Mouse (Mus musculus) lung, postnatal 0 days (tissue): ENCODE data around the gene Olfr640. TPM values are rescaled to one million over a fixed set of nuclear protein-coding genes. Genes with fewer than 3 reads are reported as not detected.

Experiments used
- ATAC-seq: fragments of 200-750 bp; cut with Nextera tagmentation; 2 replicates; pipeline ENCODE4 v1.8.0; 2017; ENCODE audit warnings: moderate library complexity
- DNase-seq: peaks from one replicate; pipeline ENCODE4 v3.0.0-alpha.2; 2016; ENCODE audit warnings: low spot score
- H3K27ac ChIP-seq: fragments of 300-500 bp; sonication (generic); 2 replicates; pipeline ENCODE4 v1.5.1; 2014; ENCODE audit warnings: antibody characterized with exemption, mild to moderate bottlenecking, low read length, mixed read lengths
- H3K27me3 ChIP-seq: fragments of 300-500 bp; sonication (generic); replicated peaks from 2 replicates; pipeline ENCODE4 v1.6.1; 2014; ENCODE audit warnings: low read length, mixed read lengths; ENCODE audit not compliant: insufficient read depth
- H3K36me3 ChIP-seq: fragments of 300-500 bp; sonication (generic); 2 replicates; pipeline ENCODE4 v1.6.1; 2014; ENCODE audit warnings: low read length, mixed read lengths; ENCODE audit not compliant: insufficient read depth
- H3K4me1 ChIP-seq: fragments of 300-500 bp; sonication (generic); 2 replicates; pipeline ENCODE4 v1.6.1; 2014; ENCODE audit warnings: antibody characterized with exemption, low read depth, low read length, mixed read lengths; ENCODE audit not compliant: insufficient read depth
- H3K4me2 ChIP-seq: fragments of 300-500 bp; sonication (generic); replicated peaks from 2 replicates; pipeline ENCODE4 v1.6.1; 2014; ENCODE audit warnings: low read depth, mild to moderate bottlenecking, low read length, moderate library complexity, mixed read lengths
- H3K4me3 ChIP-seq: fragments of 300-500 bp; sonication (generic); 2 replicates; pipeline ENCODE4 v1.5.1; 2014; ENCODE audit warnings: low read depth, low read length
- H3K9ac ChIP-seq: fragments of 300-500 bp; sonication (generic); replicated peaks from 2 replicates; pipeline ENCODE4 v1.6.1; 2014; ENCODE audit warnings: low read depth, mild to moderate bottlenecking
- H3K9me3 ChIP-seq: fragments of 300-500 bp; sonication (generic); 2 replicates; pipeline ENCODE4 v1.6.1; 2016; ENCODE audit warnings: low read length, mixed read lengths
- CTCF ChIP-seq: IDR thresholded peaks from 2 replicates; pipeline ENCODE4 v1.5.1; 2016; ENCODE audit warnings: antibody characterized with exemption, mild to moderate bottlenecking
- EP300 ChIP-seq: IDR thresholded peaks from 2 replicates; pipeline ENCODE4 v1.6.1; 2016; ENCODE audit warnings: antibody characterized with exemption, mild to moderate bottlenecking, control low read depth
- WGBS: fragments of 180-500 bp; shearing (Covaris S2); extraction: QIAGEN DNeasy Blood & Tissue Kit; methylation state at CpG from one replicate; pipeline ENCODE4 v1.1.7; 2014; 5-methylcytosine and 5-hydroxymethylcytosine counted together
- polyA plus RNA-seq: library from polyadenylated mRNA; unstranded; fragments of >200 nt; fragmentation: Nextera tagmentation; extraction: Ambion mirVana; gene quantifications from 2 replicates; pipeline ENCODE4 v1.2.1, GENCODE M21; 2015

The Olfr640 gene
- polyA plus RNA-seq, 1 experiment from 2014 or later, result not detected

DNA sequence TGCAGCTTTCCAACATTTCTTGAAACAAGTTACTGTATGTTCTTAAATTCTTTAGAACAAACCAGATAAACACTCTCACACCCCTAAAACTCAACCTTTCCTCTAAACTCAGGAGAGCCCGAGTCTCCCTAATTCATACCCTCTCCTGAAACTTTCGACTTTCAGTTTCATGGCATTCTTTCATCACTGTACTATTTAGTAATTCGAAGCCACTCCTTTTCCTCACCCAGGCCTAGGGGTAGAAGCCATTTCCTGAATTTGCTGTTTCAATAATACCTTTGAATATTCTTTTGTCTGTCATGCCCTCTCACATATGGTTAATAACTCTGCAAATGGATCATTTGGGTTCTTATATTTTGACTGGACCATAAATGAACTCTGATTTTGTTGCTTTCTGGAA lies 1.6 kb upstream of the Olfr640 start:
- Histone ChIP-seq H3K36me3 (no peaks in the 10 kb centered on the region), H3K4me1 (no peaks in the 10 kb centered on the region), H3K27ac (no peak overlapping the region), H3K4me2 (no peak overlapping the region), H3K9ac (no peak overlapping the region), H3K4me3 (no peak overlapping the region), H3K9me3 (no peaks in the 10 kb centered on the region), H3K27me3 (no peaks in the 10 kb centered on the region)
- WGBS, result 71% methylated on average over 3 of the region's 3 CpGs
- TF ChIP-seq EP300 (no peak), CTCF (no peak)
- no peak for ATAC-seq
- no peak for DNase-seq

DNA sequence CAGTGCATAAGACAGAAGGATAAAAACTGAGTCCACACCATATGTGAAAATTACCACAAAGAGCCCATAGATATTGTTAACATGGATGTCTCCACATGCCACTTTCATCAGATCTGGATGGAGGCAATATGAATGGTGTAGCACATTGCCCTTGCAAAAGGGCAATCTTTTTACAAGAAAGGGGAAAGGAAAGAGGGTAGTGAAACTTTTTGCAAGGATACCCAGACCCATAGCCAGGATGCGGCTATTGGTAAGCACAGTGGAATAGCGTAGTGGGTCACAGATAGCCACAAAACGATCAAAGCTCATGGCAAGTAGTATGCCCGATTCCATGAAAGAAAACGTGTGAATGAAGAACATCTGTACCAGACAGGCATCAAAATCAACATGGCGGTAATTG lies 3.7 kb downstream of the Olfr640 start:
- Histone ChIP-seq H3K36me3 (no peaks in the 10 kb centered on the region), H3K27me3 (no peaks in the 10 kb centered on the region), H3K4me3 (no peak overlapping the region), H3K9me3 (no peaks in the 10 kb centered on the region), H3K4me2 (no peak overlapping the region), H3K4me1 (no peaks in the 10 kb centered on the region), H3K9ac (no peak overlapping the region), H3K27ac (no peak overlapping the region)
- TF ChIP-seq EP300 (no peak), CTCF (no peak)
- DNase-seq (no peak), ATAC-seq (no peak)
- WGBS, result 87% methylated on average over 6 of the region's 6 CpGs

DNA sequence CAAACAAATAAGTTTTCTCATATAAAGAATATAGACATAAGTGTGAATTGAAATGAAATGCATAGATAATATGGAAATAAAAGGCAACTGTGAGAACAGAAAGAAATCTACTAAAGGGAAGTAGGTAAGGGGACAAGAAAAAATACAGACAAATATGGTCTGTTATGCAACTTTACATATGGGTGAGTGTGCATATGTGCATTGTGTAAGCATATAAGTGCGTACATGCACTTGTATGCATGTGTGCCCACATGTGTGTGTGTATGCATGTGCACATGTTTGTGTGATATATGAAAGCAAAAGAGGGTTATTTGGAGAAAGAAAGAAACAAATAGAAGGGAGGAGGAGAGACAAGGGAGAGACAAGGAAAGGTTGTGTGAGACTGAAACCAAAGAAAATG lies 6.4 kb downstream of the Olfr640 start:
- ATAC-seq (no peak), DNase-seq (no peak)
- 68% methylated on average over 1 of the region's 1 CpGs for WGBS
- Histone ChIP-seq H3K36me3 (no peaks in the 10 kb centered on the region), H3K4me1 (no peaks in the 10 kb centered on the region), H3K9me3 (no peaks in the 10 kb centered on the region), H3K27ac (no peak overlapping the region), H3K27me3 (no peaks in the 10 kb centered on the region), H3K4me3 (no peak overlapping the region), H3K4me2 (no peak overlapping the region), H3K9ac (no peak overlapping the region)
- TF ChIP-seq EP300 (no peak), CTCF (no peak)

DNA sequence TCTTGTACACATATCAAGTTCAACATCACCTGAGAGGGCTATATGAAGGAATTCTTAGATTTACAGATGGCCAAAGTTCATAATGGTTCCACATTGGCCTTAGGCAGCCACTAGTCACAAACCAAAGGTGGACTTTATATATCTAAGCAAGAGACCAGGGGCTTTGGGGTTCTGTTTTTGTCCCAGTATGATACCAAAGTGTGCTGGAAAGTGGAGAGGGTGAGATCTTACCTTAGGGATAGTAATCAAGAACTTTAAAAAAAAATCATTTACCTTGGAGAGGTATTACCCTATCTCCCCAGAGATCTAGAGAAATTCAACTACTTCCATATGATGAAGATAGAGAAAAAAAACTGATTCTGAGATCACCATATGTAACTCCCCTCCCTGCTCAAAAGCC lies 8.2 kb downstream of the Olfr640 start, which contains the start of gene Olfr639:
Gene Olfr639, minus strand, starts transcription at position 101 of the 400 bp plus-strand sequence.
- Histone ChIP-seq H3K27me3 (no peaks in the 10 kb centered on the region), H3K4me3 (no peak within 1 kb of the TSS), H3K36me3 (no peaks in the 10 kb centered on the region), H3K4me2 (no peak within 1 kb of the TSS), H3K4me1 (no peaks in the 10 kb centered on the region), H3K9me3 (no peaks in the 10 kb centered on the region), H3K9ac (no peak within 1 kb of the TSS), H3K27ac (no peak within 1 kb of the TSS)
- ATAC-seq (no peak), DNase-seq (no peak)
- no peak for TF ChIP-seq CTCF
- no peak for TF ChIP-seq EP300

DNA sequence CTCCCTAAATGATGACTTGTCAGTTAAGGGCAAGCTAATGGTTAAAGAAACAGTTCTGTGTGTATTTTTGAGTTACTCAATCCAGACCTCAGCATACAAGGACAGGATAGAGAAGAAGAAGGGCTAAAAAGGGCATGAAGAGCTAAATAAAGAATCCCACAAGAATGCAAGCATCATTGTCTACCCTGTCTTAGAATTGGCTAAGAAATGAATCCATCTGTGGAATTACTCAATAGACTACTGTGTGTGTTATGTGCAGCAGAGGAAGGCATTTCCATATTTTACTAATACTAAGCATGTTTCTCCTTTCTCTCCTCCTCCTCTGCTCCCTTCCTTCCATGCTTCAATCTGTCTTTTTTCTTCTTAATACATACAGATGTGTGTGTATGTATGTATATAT lies 26.2 kb downstream of the Olfr640 start:
- no peak overlapping the region for H3K27ac ChIP-seq
- H3K4me3 ChIP-seq, result no peak overlapping the region
- H3K27me3 ChIP-seq, result no peaks in the 10 kb centered on the region
- no peaks in the 10 kb centered on the region for H3K4me1 ChIP-seq
- no peaks in the 10 kb centered on the region for H3K9me3 ChIP-seq
- DNase-seq (no peak), ATAC-seq (no peak)
- H3K9ac ChIP-seq, result no peak overlapping the region
- no peaks in the 10 kb centered on the region for H3K36me3 ChIP-seq
- TF ChIP-seq EP300 (no peak), CTCF (no peak)
- no peak overlapping the region for H3K4me2 ChIP-seq

DNA sequence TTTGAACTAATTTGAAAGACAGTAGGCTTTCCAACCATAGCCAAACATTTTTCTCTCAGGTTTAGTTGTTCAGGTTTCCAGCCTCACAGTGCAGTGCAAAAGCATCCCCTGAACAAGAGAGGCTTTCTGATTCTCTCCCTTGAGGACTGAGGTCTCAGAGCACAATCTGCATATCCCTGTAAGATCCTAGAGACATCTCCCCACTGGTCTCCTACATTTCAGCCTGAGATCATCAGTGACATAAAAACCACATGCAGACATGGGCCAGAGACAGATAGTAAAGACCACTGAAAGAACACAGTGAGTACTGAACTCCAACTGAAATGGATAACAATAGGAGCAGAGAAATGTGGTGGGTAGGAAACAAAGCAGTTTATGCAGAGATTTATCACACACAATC lies 26.9 kb downstream of the Olfr640 start, which contains the start of gene Olfr638:
Gene Olfr638, plus strand, starts transcription at position 301 of the 400 bp plus-strand sequence.
- no peak within 1 kb of the TSS for H3K4me2 ChIP-seq
- no peak within 1 kb of the TSS for H3K9ac ChIP-seq
- ATAC-seq (no peak), DNase-seq (no peak)
- H3K9me3 ChIP-seq, result no peaks in the 10 kb centered on the region
- TF ChIP-seq EP300 (no peak), CTCF (no peak)
- H3K27me3 ChIP-seq, result no peaks in the 10 kb centered on the region
- H3K4me1 ChIP-seq, result no peaks in the 10 kb centered on the region
- no peaks in the 10 kb centered on the region for H3K36me3 ChIP-seq
- H3K4me3 ChIP-seq, result no peak within 1 kb of the TSS
- no peak within 1 kb of the TSS for H3K27ac ChIP-seq

DNA sequence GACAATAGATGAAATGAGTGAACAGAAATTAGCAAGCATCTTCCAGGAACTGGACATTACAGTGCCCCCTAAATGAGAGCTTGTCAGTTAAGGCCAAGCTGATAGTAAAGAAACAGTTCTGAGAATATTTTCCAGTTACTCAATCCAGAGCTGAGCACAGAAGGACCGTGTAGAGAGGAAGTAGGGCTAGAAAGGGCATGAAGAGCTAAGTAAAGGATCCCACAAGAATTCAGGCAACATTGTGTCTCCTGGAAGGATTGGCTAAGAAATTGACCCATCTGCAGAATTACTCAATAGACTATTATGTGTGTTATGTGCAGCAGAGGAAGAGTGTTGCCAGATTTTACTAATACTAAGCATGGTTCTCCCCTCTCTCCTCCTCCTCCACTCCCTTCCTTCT lies 53.6 kb downstream of the Olfr640 start:
- TF ChIP-seq CTCF (no peak), EP300 (no peak)
- H3K4me3 ChIP-seq, result no peak overlapping the region
- H3K4me2 ChIP-seq, result no peak overlapping the region
- ATAC-seq (no peak), DNase-seq (no peak)
- no peaks in the 10 kb centered on the region for H3K4me1 ChIP-seq
- no peak overlapping the region for H3K27ac ChIP-seq
- no peaks in the 10 kb centered on the region for H3K9me3 ChIP-seq
- no peaks in the 10 kb centered on the region for H3K36me3 ChIP-seq
- no peaks in the 10 kb centered on the region for H3K27me3 ChIP-seq
- 28% methylated on average over 1 of the region's 1 CpGs for WGBS
- H3K9ac ChIP-seq, result no peak overlapping the region
